Comparison of ENCODE assay signal across 8 mouse cellular contexts in genomic region chr7:80026990-80027635, GRCm38 (mm10). TPM values are rescaled to one million over a fixed set of nuclear protein-coding genes. Genes with fewer than 3 reads are reported as not detected.
DNase-seq lines count a peak whose midpoint lies in the region; ATAC-seq and TF ChIP-seq lines count a peak whose summit lies in the region.

No protein-coding gene starts in this region.

- peak overlapping the region; percentile 73; the same call in 1 of the 2 replicates for H3K4me2 ChIP-seq in CH12.LX (ENCODE audit: insufficient read depth, low read depth, poor library complexity, severe bottlenecking)
- peak overlapping the region; percentile 76 for H3K4me2 ChIP-seq in hindbrain, embryonic 11.5 days (replicated peaks; ENCODE audit: low read depth, low read length)

- TF ChIP-seq POLR2A in CH12.LX (IDR thresholded peaks at IDR 0.05; ENCODE audit: low read depth, low read length): peak; percentile 51
- no peak for TF ChIP-seq POLR2A in cerebellum, adult 2 months (IDR thresholded peaks at IDR 0.05; ENCODE audit: borderline replicate concordance, insufficient read depth, low read length)

- no peak for TF ChIP-seq RAD21 in CH12.LX (IDR thresholded peaks at IDR 0.05; ENCODE audit: low read depth, low read length)

- H3K9ac ChIP-seq in CH12.LX (ENCODE audit: insufficient read depth, low read depth): peak overlapping the region; percentile 100
- peak overlapping the region; percentile 90 for H3K9ac ChIP-seq in hindbrain, embryonic 11.5 days (ENCODE audit: low read depth, low read length)

- no peak for TF ChIP-seq CTCF in CH12.LX (conservative IDR thresholded peaks at IDR 0.05 in 1 of 2, IDR thresholded peaks at IDR 0.05 in 1 of 2; ENCODE audit: low read depth in 2 of 2, low read length in 2 of 2)
- TF ChIP-seq CTCF in cerebellum, adult 2 months (IDR thresholded peaks at IDR 0.05; ENCODE audit: borderline replicate concordance, insufficient read depth, low read depth, low read length): no peak

- no peak for TF ChIP-seq EP300 in CH12.LX (IDR thresholded peaks at IDR 0.05; ENCODE audit: low read length)

- H3K36me3 ChIP-seq in CH12.LX (replicated peaks in 1 of 2; ENCODE audit: control insufficient read depth in 1 of 2, insufficient read depth in 1 of 2, low read length in 1 of 2): peaks cover 0 to 14% of the 10 kb centered on the region in 2 experiments
- H3K36me3 ChIP-seq in hindbrain, embryonic 11.5 days (ENCODE audit: control insufficient read depth, insufficient read depth, low read length): no peaks in the 10 kb centered on the region

- H3K27ac ChIP-seq in CH12.LX (ENCODE audit: insufficient read depth, low read depth): peak overlapping the region; percentile 98
- no peak overlapping the region for H3K27ac ChIP-seq in cerebellum, adult 2 months (ENCODE audit: insufficient read depth, low read length)
- peak overlapping the region; percentile 81 for H3K27ac ChIP-seq in hindbrain, embryonic 11.5 days (ENCODE audit: low read depth, low read length)

- no peaks in the 10 kb centered on the region for H3K9me3 ChIP-seq in CH12.LX (replicated peaks; ENCODE audit: low read length)
- no peaks in the 10 kb centered on the region for H3K9me3 ChIP-seq in hindbrain, embryonic 11.5 days (ENCODE audit: control insufficient read depth, low read length)

- 1% methylated on average over 60 of the region's 71 CpGs for WGBS in cerebellum, adult 2 months
- 0% methylated on average over 50 of the region's 71 CpGs for WGBS in hindbrain, embryonic 11.5 days

- dilution Hi-C loops in CH12.LX (cut with MboI; ENCODE audit: extremely low pct_ligation_motif_present, extremely low pct_unique_long_range_greater_than_20kb, low sequenced_read_pairs): no loop called here

- peak overlapping the region; percentile 89 to 99 (median 92) for H3K4me3 ChIP-seq in CH12.LX (replicated peaks in 1 of 3; ENCODE audit: low read depth in 2 of 3, low read length in 2 of 3, poor library complexity in 1 of 3)
- H3K4me3 ChIP-seq in cerebellum, adult 2 months (replicated peaks; ENCODE audit: insufficient read depth, low read depth, low read length): peak overlapping the region; percentile 64
- H3K4me3 ChIP-seq in hindbrain, embryonic 11.5 days (ENCODE audit: low read depth, low read length): peak overlapping the region; percentile 89

- no peaks in the 10 kb centered on the region for H3K27me3 ChIP-seq in CH12.LX (replicated peaks)
- H3K27me3 ChIP-seq in cerebellum, adult 2 months (ENCODE audit: control insufficient read depth, insufficient read depth, low read length): no peaks in the 10 kb centered on the region
- no peaks in the 10 kb centered on the region for H3K27me3 ChIP-seq in hindbrain, embryonic 11.5 days (ENCODE audit: control insufficient read depth, insufficient read depth, low read length)

- no peak for ATAC-seq in hindbrain, embryonic 11.5 days (ENCODE audit: low FRiP score)

- DNase-seq in CH12.LX (ENCODE audit: extremely low read depth): peak; percentile 39
- peak; percentile 56 to 60 for DNase-seq in cerebellum, adult 2 months
- peak; percentile 34 for DNase-seq in forelimb bud, embryonic 11.5 days (ENCODE audit: low read depth, low spot score)
- peak; percentile 69 for DNase-seq in hindbrain, embryonic 11.5 days (ENCODE audit: low spot score)
- peak; percentile 28 to 47 for DNase-seq in layer of hippocampus, postnatal 25 days (ENCODE audit: extremely low spot score in 1 of 2, low spot score in 1 of 2)
- DNase-seq in lung, postnatal 36 days: peak; percentile 89
- peak; percentile 75 for DNase-seq in retina, postnatal 1 day
- peak; percentile 67 to 74 for DNase-seq in urinary bladder, adult 18-20 months (ENCODE audit: low spot score in 2 of 2)

- in situ Hi-C loops in CH12.LX (cut with MboI; ENCODE audit: low pct_ligation_motif_present, low pct_unique_long_range_greater_than_20kb, low sequenced_read_pairs): no loop called here

- H3K4me1 ChIP-seq in CH12.LX (ENCODE audit: control insufficient read depth in 1 of 2, insufficient read depth in 2 of 2): peaks cover 13 to 44% of the 10 kb centered on the region in 2 experiments
- H3K4me1 ChIP-seq in cerebellum, adult 2 months (ENCODE audit: control insufficient read depth, insufficient read depth, low read length): peaks cover 11% of the 10 kb centered on the region
- H3K4me1 ChIP-seq in hindbrain, embryonic 11.5 days (replicated peaks; ENCODE audit: control insufficient read depth, insufficient read depth, low read length): peaks cover 8% of the 10 kb centered on the region

- peaks cover 52% of the 10 kb centered on the region for H3K79me2 ChIP-seq in CH12.LX (replicated peaks; ENCODE audit: control insufficient read depth, extremely low read depth, insufficient read depth, poor library complexity, severe bottlenecking)

TF ChIP-seq in CH12.LX, 34 proteins besides CTCF, POLR2A, EP300 and RAD21:
- TF ChIP-seq MAFK (IDR thresholded peaks at IDR 0.05; ENCODE audit: insufficient replicate concordance, low read length) (no peak), MAX (IDR thresholded peaks at IDR 0.05; ENCODE audit: low read length) (no peak), MXI1 (IDR thresholded peaks at IDR 0.05; ENCODE audit: low read depth, low read length) (peak; percentile 61; the same call in 1 of the 2 replicates), ZC3H11A (IDR thresholded peaks at IDR 0.05; ENCODE audit: low read depth, low read length) (no peak), USF1 (IDR thresholded peaks at IDR 0.05; ENCODE audit: low read depth, low read length) (no peak), USF2 (conservative IDR thresholded peaks at IDR 0.05; ENCODE audit: low read depth, low read length) (no peak), NELFE (IDR thresholded peaks at IDR 0.05; ENCODE audit: low read depth, low read length) (peak; percentile 16), ZMIZ1 (IDR thresholded peaks at IDR 0.05; ENCODE audit: low read depth, low read length) (no peak), PAX5 (IDR thresholded peaks at IDR 0.05; ENCODE audit: low read length) (no peak), MYC (IDR thresholded peaks at IDR 0.05; ENCODE audit: low read depth, low read length) (no peak), BHLHE40 (IDR thresholded peaks at IDR 0.05; ENCODE audit: low read depth, low read length) (peak; percentile 71), UBTF (IDR thresholded peaks at IDR 0.05; ENCODE audit: low read depth, low read length) (0 out of 2 replicates have a peak, but pooled peaks have one; percentile 58), HCFC1 (IDR thresholded peaks at IDR 0.05; ENCODE audit: low read depth, low read length) (no peak), ETS1 (conservative IDR thresholded peaks at IDR 0.05; ENCODE audit: low read depth, low read length) (0 out of 2 replicates have a peak, but pooled peaks have one; percentile 5), ZNF384 (IDR thresholded peaks at IDR 0.05; ENCODE audit: low read depth, low read length) (peak; percentile 80), KAT2A (IDR thresholded peaks at IDR 0.05; ENCODE audit: insufficient replicate concordance, low read length) (no peak)
TF ChIP-seq in CH12.LX: peak in this region for 6.

RNA-seq across cellular contexts. Expression of gene Zfp710, which starts 2.5 kb away (rescaled TPM):
- total RNA-seq in CH12.LX (2012; rRNA removed) (16.2 and 16.3 TPM in 2 replicates), CH12.LX (2014; rRNA removed) (6.1 and 7.6 TPM in 2 replicates)
- 12.1 and 14.4 TPM in 2 replicates for polyA plus RNA-seq in CH12.LX (2012; ENCODE audit: insufficient read length, low read depth)
- 10.9 and 11.0 TPM in 2 replicates for polyA plus RNA-seq in cerebellum, adult 2 months (2012; rRNA removed)
- polyA plus RNA-seq in hindbrain, embryonic 11.5 days (2014; fragmentation: Nextera tagmentation; extraction: Ambion mirVana): 26.4 and 28.4 TPM in 2 replicates
- 10 to 100 TPM; 20.9 to 22.9 TPM for total RNA-seq in layer of hippocampus, postnatal 25 days (2021)

Comparison
In these comparisons a context has a peak if more than half of its experiments do, and no peak if none do; other contexts are left out.
1. DNase-seq: peak in every context shown above with its lines; median percentile 89 in lung, postnatal 36 days; 75 in retina, postnatal 1 day; 70 in urinary bladder, adult 18-20 months; 69 in hindbrain, embryonic 11.5 days; 58 in cerebellum, adult 2 months; 39 in CH12.LX; 38 in layer of hippocampus, postnatal 25 days; 34 in forelimb bud, embryonic 11.5 days.